Mouse (Mus musculus) intestine, embryonic 16.5 days (tissue): ENCODE results near the gene Zfp120. TPM values are rescaled to one million over a fixed set of nuclear protein-coding genes. Genes with fewer than 3 reads are reported as not detected.

ENCODE experiments used
- polyA plus RNA-seq: library from polyadenylated mRNA; unstranded; fragments of >200 nt; fragmentation: Nextera tagmentation; extraction: Ambion mirVana; gene quantifications from 2 replicates; pipeline ENCODE4 v1.2.1, GENCODE M21; 2015

Gene Zfp120
- polyA plus RNA-seq, 1 experiment from 2014 or later = 6.9 TPM

Other genes starting within 250 kb of the Zfp120 start
- not detected in 2 replicates for gene Gm10770, start 43.0 kb upstream of the Zfp120 start, polyA plus RNA-seq
- not detected in 2 replicates for gene Gm14139, start 45.0 kb upstream of the Zfp120 start, polyA plus RNA-seq
- 7.2 and 8.3 TPM in 2 replicates for gene Zfp937, start 81.4 kb upstream of the Zfp120 start, polyA plus RNA-seq
- 3.0 and 3.4 TPM in 2 replicates for gene Gm21994, start 118.9 kb upstream of the Zfp120 start, polyA plus RNA-seq
- gene Gm14124, start 120.8 kb upstream of the Zfp120 start, polyA plus RNA-seq = 0.04 TPM in 1 of 2 replicates, not detected in the other
- gene Gm10130, start 187.0 kb upstream of the Zfp120 start, polyA plus RNA-seq = 1.8 and 3.3 TPM in 2 replicates
- gene 3300002I08Rik, start 226.1 kb upstream of the Zfp120 start, polyA plus RNA-seq = 4.7 and 5.5 TPM in 2 replicates